Mouse (Mus musculus): Measurements from ENCODE around the gene Ctsr.
"Not testable (repeated sequence)": the region's sequence is repeated elsewhere in the genome, so short reads cannot be mapped to it uniquely, and the experiment has no call there.

Ctsr gene

DNA sequence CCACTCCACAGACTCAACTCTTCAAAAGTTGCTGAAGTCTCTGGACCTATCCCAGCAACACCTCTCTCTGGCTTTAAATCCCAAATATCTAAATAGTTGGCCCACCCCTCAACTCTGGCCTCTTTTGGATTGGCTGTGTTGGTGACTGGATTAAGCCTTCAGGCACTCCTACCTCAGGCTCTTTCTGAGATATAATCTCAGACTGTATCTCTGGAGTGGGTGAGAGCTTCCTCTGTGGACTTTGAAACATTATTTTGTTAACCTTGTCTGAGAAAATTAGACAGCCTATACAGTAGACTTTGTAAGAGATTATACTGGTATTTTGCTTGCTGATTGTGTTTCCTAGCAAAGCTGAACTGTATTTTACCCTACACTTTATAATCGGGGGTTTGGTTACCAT is at the start of gene Ctsr:
Gene Ctsr, minus strand, starts transcription at position 101 of the 400 bp plus-strand sequence.
- DNase-seq = no peak

DNA sequence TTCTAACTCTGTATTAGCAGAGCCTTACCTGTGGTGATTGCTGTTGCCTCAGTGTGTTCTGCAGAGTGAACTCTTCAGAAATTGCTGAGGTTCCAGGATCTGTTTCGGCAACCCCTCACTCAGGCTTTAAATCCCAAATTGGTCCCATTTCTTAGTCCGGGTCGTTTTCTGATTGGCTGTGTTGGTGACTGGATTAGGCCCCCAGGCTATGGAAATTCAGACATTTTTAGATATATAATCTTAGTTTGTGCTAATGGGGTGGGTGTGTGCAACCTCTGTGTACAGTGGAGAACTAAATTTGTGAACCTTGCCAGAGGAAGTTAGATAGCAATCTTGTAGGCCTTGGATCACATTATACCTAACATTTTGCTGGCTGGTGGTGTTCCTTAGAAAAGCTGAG is 39.3 kb upstream of the Ctsr start, which contains the start of gene Cts6:
Gene Cts6, minus strand, starts transcription at position 101 of the 400 bp plus-strand sequence.
- DNase-seq = no peak

DNA sequence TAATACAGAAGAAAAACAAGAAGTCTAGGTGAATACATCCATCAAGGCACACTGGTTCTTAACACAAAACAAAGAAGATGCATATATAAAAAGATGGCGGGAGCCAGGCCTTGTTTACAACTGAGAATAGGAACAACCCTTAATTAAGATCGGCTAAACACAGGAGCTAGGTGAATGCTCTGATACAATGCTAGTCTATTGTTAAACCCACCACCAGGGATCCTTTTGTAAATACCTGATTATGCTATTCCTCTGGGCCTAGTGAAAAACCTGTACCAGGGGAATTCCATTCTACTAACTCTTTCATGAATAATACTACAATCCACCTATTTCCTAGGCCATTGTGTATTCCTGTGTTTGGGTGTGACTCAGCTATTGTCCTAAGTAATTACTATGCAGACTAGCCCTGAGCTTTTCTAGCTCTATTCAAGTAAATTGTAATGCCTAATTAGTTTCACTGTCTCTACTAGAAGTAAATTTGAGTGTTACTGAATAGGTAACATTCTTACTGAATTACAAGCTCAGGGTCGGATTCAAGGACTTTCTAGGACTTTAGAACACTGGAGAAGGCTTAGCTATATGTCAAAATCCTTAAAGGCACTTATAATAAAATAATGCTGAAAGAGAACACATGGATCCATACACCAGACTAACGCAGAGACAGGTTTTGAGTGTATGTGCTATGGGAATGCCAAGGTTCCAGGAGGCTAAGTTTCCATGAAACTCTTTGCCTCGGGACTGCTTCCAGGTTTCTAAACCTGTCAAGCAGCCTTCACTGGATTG is 21.3 kb upstream of the Ctsr start:
- not testable (repeated sequence) for DNase-seq

DNA sequence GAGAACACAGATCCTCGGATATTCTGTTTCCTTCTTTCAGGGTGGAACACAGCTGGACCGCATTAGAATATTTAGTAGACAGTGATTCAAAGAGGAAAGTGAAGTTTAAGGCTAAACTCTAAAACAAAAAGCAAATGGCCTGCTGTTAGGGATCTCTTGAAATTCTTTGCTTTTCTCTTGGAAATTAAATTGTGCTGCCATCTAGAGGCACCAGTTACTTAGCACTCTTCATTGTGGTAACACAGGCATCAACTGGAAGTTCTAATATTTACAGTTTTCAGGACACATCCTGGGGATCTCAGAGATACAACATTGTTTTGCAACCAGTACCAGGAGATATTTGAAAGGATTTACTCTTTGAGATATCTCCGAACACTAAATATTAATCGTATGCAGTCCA is 566 bp upstream of the Ctsr start:
- no peak for DNase-seq
